Mouse (Mus musculus): ENCODE results near the gene Zfp706.
A peak's percentile ranks its signal among the peaks of the same experiment; 100 is the strongest.
"Not testable (repeated sequence)": the region's sequence is repeated elsewhere in the genome, so short reads cannot be mapped to it uniquely, and the experiment has no call there.

Zfp706 gene

GRCm38 (mm10) chr15:37007959-37008419 is 416 bp upstream of the Zfp706 start:
- no peak for DNase-seq

GRCm38 (mm10) chr15:37006475-37007164 is 953 bp downstream of the Zfp706 start:
- DNase-seq = peak; percentile 71

- no peak for DNase-seq
Measured at GRCm38 (mm10) chr15:37005793-37006474, 1.6 kb downstream of the Zfp706 start.

DNA sequence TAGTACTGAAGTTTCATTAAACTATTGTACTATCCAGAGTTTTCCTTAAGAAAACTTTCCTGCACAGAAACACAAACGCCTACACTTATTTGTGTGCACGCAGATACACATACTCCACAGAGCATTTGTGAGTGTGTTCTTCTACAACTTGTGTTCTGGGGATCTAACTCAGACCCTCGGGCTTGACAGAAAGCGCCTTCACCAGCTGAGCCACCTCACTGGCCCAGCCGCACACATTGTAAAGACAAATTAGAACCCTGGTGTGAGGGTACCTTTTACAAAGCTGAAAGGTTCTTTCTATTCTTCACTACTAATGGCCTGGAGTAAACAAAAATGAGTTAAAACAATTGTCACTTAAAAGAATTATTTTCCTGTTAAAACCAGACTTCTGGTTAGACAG is 2.7 kb downstream of the Zfp706 start:
- no peak for DNase-seq

DNA sequence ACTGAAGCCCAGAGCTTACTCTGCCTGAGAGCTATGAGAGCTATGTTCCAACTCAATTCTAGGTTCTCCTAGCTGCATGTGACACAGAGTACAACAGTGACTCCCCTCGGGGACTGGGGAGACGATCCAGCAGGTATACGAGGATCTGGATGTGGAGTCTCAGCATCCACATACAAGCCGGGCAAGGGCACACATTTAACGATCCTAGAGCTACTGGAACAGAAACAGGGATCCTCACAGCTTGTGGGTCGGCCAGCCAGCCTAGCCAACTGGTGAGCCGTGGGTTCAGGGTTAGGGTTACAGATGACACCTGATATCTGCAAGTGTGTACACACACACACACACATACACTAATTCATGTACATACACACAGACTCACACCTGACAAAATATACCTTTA is 5.3 kb downstream of the Zfp706 start:
- no peak for DNase-seq

DNA sequence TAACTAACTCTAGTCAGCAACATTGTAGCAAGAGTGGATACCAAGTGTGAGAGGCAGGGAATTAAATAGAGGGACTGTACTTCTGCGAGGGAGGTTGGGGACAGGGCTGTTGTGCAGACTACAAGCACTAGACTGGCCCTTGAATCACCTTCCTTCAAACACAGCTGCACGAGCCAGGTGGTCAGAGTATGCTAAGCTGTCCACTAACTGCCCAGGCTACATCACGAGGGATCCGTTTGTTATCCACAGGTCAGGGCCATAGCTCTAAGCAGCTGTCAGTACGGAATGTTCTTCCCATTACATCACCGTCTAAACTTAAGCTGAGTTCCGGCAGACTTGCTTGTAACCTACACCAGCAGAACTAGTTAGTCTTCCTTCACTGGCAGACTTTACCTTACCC is 8.0 kb downstream of the Zfp706 start:
- not testable (repeated sequence) for DNase-seq

DNA sequence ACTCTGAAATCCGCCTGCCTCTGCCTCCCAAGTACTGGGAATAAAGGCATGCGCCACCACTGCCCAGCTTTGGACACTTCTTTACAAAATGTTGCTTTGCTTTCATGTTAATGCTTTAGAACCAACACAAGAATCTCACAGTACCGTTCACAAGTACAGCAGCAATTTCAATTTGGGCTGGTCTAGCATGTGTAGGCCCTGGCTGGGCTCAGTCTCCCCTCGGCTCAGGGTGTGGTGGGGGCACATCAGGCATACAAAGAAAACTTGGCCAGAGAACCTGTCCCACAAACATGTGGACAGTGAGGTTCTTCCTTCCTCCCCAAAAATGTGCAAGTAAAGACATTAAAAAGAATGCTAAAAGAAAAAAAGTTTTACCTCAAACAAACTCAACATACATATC is 12.4 kb downstream of the Zfp706 start:
- DNase-seq = no peak

DNA sequence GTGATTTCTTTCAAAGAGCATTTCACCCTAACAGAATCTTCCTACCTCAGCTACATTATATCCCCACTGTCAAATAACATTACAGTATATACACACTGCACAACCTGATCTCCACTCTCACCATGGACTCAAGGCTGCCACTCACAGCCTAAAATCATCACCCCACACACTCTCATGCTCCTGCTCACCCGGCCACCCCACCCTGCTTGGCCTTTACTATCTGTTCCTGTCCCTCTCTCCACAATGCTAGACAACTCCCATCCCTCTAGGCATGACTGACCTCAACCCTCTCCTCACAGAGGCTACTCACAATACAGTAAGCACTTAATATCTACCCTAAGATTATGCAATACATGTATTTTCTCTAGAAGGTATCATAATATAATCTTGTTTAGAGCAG is 12.9 kb downstream of the Zfp706 start:
- no peak for DNase-seq

GRCm38 (mm10) chr15:36993435-36994178 is 14.0 kb downstream of the Zfp706 start:
- DNase-seq = no peak

DNA sequence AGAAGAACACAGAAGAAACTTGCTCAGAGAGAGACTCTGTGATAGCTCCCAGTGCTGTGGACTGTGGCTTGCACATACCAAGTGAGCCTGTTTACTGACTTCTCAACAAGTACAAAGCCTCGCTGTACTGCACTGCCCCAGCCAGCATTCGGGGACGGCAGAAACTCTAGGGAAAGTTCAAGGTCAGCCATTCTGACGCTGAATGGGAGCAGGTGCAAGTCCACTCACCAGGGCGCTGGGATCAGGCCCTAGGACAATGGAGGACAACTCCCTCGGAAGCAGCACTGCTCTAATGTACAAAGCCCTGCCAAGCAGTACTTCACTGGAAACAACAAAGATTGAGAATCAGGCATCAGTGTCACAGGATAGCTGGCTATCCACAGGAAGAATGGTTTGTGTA is 16.2 kb downstream of the Zfp706 start:
- no peak for DNase-seq

GRCm38 (mm10) chr15:36989922-36990321 is 17.7 kb downstream of the Zfp706 start:
- no peak for DNase-seq

GRCm38 (mm10) chr15:36988718-36989115 is 18.9 kb downstream of the Zfp706 start:
- no peak for DNase-seq

DNA sequence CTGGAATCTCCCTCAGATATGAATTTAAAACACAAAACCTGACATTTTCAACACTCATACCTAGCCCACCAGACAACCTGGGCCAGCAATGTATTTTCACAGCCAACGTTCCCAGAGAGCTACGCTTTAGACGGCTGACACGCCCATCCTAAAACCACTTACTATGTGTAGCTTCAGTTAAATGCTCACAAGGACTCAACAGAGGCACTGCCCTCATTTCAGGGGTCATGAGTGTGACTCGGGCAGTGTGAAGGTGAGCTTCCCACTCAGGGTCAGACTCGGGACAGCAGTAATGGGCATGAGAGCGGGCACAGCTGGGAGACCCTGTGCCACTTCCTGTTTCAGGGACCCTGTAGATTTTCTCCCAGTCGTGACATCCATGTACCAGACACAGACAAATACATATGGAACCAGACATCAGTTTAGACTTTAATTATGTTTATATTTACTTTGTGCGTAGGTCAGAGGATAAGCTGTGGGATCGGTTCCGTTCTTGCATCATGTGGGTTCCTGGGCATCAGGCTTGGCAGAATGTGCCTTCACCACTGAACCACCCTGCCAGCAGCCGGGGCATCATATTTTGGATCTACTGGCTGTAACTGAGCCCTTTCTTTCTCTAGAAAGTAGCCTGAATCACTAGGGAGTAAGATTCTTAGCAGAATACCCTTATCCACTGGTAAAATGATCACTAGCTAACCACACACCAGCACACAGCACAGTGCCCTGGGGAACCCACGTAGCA is 19.4 kb downstream of the Zfp706 start:
- no peak for DNase-seq

GRCm38 (mm10) chr15:36987211-36987877 is 20.2 kb downstream of the Zfp706 start:
- DNase-seq = no peak

GRCm38 (mm10) chr15:36985567-36985925 is 22.0 kb downstream of the Zfp706 start:
- DNase-seq = no peak

DNA sequence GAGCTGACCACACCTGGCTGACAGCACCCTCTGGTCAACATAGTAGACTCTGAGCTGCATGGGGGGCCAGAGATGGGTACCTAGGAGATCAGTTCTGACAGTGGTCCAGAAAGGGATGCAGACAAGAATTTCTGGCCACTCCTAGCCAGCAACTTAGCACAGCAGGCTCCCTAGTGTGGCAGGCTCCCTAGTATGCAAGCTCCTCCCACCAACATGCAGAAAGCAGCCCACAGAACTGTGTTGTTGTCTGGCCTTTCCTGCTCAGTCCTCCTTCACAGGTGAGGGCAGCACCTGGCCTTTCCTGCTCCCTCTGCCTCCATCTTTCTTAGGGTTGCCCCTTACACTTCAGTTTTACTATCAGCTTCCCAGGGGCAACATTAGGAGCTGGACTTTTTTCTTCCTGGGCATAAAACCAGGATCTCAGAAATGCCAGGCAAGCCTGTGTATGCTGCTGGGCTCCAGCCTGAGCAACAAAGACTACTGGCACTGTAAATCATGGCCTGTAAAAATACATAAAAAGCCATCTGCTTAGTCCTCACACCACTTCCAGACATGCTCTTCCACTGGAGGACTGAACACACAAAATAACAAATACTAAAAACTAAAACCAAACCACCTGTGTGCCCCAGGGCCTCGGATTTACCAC is 22.5 kb downstream of the Zfp706 start:
- DNase-seq = no peak

- DNase-seq = no peak
Measured at GRCm38 (mm10) chr15:36983455-36983854, 24.1 kb downstream of the Zfp706 start.

DNA sequence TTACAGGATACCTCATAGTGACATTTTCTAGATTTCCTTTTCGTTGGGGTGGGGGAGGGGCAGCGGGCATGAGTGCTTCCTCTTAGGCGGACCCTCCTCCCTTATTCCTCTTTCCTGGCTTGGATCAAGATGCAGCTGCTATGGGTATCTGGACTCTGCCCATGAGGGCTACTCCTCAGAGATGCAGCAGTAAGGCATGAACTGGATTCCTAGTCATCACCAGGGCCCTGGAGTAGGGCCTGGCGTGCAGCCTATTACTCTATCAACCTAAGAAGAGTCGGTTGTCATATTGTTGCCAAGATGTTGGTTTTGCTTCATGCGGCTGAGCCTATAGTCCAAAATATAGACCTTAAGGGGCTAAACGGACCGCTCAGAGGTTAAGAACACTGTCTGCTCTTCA is 27.3 kb downstream of the Zfp706 start:
- DNase-seq = no peak

DNA sequence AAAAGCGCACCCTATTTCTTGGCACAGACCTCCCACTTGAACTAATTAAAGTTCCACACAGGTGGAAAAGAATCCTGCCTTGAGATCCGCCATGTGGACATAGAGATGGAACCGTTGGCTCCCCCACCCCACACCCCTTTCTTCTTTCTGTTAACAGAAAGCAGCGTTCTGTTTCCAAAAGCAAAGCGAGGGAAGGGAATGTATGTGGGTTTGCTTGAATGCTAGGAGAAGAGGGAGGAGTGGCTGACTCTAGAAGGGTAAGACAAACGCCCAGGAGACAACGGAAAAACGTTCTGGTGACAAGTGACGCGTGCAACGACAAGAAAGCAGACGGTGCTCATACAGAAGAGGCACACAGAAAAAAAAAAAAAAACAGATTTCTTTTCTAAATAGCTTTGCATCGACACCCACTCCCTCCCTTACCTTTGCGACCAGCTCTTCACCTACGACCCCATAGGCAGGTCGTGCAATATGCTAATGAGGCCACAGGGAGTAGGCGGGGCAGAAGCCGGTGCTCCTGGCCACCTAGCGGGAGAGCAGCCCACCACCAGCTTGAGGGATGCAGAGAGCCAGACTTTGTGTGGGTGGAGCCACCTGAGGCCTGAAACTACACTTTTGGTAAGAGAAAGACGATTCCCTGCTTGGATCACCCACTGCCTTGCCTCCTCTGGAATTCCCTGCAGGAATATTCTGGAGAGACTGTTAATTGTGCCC is 27.9 kb downstream of the Zfp706 start:
- peak; percentile 83 for DNase-seq

- no peak for DNase-seq
Measured at GRCm38 (mm10) chr15:36979159-36979487, 28.4 kb downstream of the Zfp706 start.

GRCm38 (mm10) chr15:36977823-36978222 is 29.8 kb downstream of the Zfp706 start:
- DNase-seq = no peak

GRCm38 (mm10) chr15:36975690-36976089 is 31.9 kb downstream of the Zfp706 start:
- no peak for DNase-seq

Measured in thymus, postnatal 4 days (tissue).